Mouse (Mus musculus) stomach, embryonic 16.5 days (tissue): ENCODE data around the gene Kalrn. TPM values are rescaled to one million over a fixed set of nuclear protein-coding genes. Genes with fewer than 3 reads are reported as not detected.

ENCODE experiments used
- ATAC-seq: fragments of 200-750 bp; cut with Nextera tagmentation; 2 replicates; pipeline ENCODE4 v1.8.0; 2017; ENCODE audit warnings: moderate number of reproducible peaks, moderate TSS enrichment; ENCODE audit not compliant: insufficient read depth, low FRiP score
- H3K27ac ChIP-seq: fragments of 300-500 bp; sonication (generic); 2 replicates; pipeline ENCODE4 v1.5.1; 2014; ENCODE audit warnings: low read length
- H3K27me3 ChIP-seq: fragments of 300-500 bp; sonication (generic); 2 replicates; pipeline ENCODE4 v1.6.1; 2014; ENCODE audit warnings: low read length, control low read depth, mixed read lengths; ENCODE audit not compliant: control insufficient read depth, insufficient read depth
- H3K36me3 ChIP-seq: fragments of 300-500 bp; sonication (generic); 2 replicates; pipeline ENCODE4 v1.6.1; 2014; ENCODE audit warnings: low read length; ENCODE audit not compliant: control insufficient read depth, insufficient read depth
- H3K4me1 ChIP-seq: fragments of 300-500 bp; sonication (generic); 2 replicates; pipeline ENCODE4 v1.6.1; 2014; ENCODE audit warnings: low read length, control low read depth, mixed read lengths; ENCODE audit not compliant: control insufficient read depth, insufficient read depth
- H3K4me2 ChIP-seq: fragments of 300-500 bp; sonication (generic); 2 replicates; pipeline ENCODE4 v1.6.1; 2014; ENCODE audit warnings: low read depth, low read length, mixed read lengths
- H3K4me3 ChIP-seq: fragments of 300-500 bp; sonication (generic); replicated peaks from 2 replicates; pipeline ENCODE4 v1.5.1; 2014; ENCODE audit warnings: mild to moderate bottlenecking, low read length
- H3K9ac ChIP-seq: fragments of 300-500 bp; sonication (generic); 2 replicates; pipeline ENCODE4 v1.6.1; 2014; ENCODE audit warnings: low read length
- H3K9me3 ChIP-seq: fragments of 300-500 bp; sonication (generic); replicated peaks from 2 replicates; pipeline ENCODE4 v1.6.1; 2016; ENCODE audit warnings: low read length, control low read depth; ENCODE audit not compliant: control insufficient read depth
- WGBS: fragments of 180-500 bp; shearing (Covaris S2); extraction: QIAGEN DNeasy Blood & Tissue Kit; methylation state at CpG from one replicate; pipeline ENCODE4 v1.1.7; 2014; 5-methylcytosine and 5-hydroxymethylcytosine counted together
- polyA plus RNA-seq: library from polyadenylated mRNA; unstranded; fragments of >200 nt; fragmentation: Nextera tagmentation; extraction: Ambion mirVana; gene quantifications from 2 replicates; pipeline ENCODE4 v1.2.1, GENCODE M21; 2015

Gene Kalrn
- polyA plus RNA-seq, 1 experiment from 2014 or later = 22.7 TPM

DNA sequence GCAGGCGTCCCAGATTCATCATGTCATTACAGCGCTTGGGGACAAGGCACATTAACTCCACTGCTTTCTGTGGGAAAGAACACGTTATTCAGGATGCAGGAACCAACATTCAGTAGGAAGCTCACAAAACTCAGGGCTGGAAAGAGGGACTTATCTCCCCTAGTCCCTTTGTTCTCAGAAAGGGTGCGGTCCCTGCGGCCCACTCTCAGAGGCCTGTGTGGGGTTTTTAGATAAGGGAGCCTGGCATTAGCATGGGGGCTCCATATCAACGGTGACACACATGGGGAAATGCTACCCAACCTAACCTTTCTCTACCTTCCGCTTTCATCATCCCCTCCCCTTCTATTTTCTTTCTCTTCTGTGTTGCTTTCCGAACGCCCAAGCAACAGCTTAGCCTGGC lies 541.8 kb downstream of the Kalrn start:
- H3K9ac ChIP-seq = no peak overlapping the region
- peak; percentile 45; the same call in 1 of the 2 replicates for ATAC-seq
- H3K36me3 ChIP-seq = peaks cover 4% of the 10 kb centered on the region; the same call in 1 of the 2 replicates
- no peak overlapping the region for H3K4me3 ChIP-seq
- 73% methylated on average over 9 of the region's 9 CpGs for WGBS
- peaks cover 8% of the 10 kb centered on the region; the same call in 1 of the 2 replicates for H3K4me1 ChIP-seq
- peak overlapping the region; percentile 40; the same call in 1 of the 2 replicates for H3K27ac ChIP-seq
- H3K27me3 ChIP-seq = no peaks in the 10 kb centered on the region
- H3K4me2 ChIP-seq = no peak overlapping the region
- no peaks in the 10 kb centered on the region for H3K9me3 ChIP-seq

DNA sequence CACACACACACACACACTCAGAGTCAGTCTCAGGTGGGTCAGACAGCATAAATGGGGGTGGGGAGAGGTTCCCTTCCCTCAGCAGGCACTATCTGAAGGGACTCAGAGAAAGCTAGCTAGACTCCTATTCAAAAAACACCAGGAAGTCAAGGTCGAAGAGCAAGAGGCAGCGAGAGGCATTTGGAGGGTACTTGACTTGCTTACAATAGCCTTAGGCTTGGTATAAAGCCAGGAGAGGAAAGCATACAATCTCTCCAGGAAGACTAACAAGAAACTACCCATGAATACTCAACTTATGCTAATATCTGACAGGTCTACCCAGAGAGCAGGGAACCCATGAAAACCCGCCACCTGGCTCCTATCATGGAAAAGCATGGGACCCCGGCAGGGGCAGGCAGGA lies 543.0 kb downstream of the Kalrn start:
- WGBS = 56% methylated on average over 4 of the region's 4 CpGs
- no peak overlapping the region for H3K4me2 ChIP-seq
- no peak overlapping the region for H3K4me3 ChIP-seq
- H3K9me3 ChIP-seq = no peaks in the 10 kb centered on the region
- H3K9ac ChIP-seq = no peak overlapping the region
- peaks cover 8% of the 10 kb centered on the region; the same call in 1 of the 2 replicates for H3K4me1 ChIP-seq
- no peaks in the 10 kb centered on the region for H3K27me3 ChIP-seq
- no peak for ATAC-seq
- H3K27ac ChIP-seq = no peak overlapping the region
- H3K36me3 ChIP-seq = peaks cover 4% of the 10 kb centered on the region; the same call in 1 of the 2 replicates

DNA sequence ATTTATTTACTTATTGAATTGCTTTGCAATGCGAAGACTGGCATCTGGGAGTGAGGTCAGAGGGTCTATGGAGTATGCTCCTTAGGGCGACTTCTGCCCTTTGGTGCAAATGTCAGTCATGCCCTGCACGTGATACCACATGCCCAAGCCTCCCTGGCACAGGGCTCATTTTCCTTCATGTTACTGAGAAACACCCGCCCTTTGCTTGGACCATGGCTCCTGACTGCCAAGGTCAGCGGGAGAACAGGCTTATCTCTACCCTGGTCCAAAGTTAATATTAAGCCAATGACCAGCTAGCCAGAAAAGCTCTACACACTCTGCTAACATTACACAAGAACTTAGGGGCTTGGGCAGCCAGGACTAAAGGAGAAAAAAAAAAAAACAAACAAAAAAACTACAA lies 543.5 kb downstream of the Kalrn start:
- ATAC-seq = peak; percentile 61; the same call in 1 of the 2 replicates

DNA sequence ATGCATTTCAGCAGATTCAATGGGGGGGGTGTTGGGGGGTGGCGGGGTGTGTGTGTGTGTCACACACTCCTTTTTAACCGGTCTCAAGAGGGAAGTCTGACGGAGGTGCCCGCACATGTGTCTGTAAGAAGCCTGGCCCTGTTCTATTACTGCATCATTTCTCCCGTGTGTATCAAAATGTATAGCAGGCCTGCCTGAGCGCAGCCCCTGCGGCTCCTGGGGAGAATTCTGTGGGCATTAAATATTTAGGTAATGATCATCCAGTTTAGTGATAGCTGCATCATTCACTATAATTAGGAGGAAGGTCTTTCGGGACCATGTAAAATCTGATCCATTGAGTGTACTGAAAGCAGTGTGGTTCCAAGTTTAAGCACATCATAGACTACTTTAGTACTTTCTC lies 556.1 kb downstream of the Kalrn start:
- Histone ChIP-seq H3K27ac (no peak overlapping the region), H3K9me3 (no peaks in the 10 kb centered on the region; the same call in 1 of the 2 replicates)
- ATAC-seq = no peak

More for the DNA sequence above, 543.5 kb downstream of the Kalrn start:
- Histone ChIP-seq H3K4me1 (peaks cover 8% of the 10 kb centered on the region; the same call in 1 of the 2 replicates), H3K9me3 (no peaks in the 10 kb centered on the region), H3K4me2 (no peak overlapping the region), H3K36me3 (peaks cover 4% of the 10 kb centered on the region; the same call in 1 of the 2 replicates), H3K27me3 (no peaks in the 10 kb centered on the region), H3K4me3 (no peak overlapping the region), H3K9ac (no peak overlapping the region), H3K27ac (no peak overlapping the region)
- WGBS = 61% methylated on average over 5 of the region's 5 CpGs

DNA sequence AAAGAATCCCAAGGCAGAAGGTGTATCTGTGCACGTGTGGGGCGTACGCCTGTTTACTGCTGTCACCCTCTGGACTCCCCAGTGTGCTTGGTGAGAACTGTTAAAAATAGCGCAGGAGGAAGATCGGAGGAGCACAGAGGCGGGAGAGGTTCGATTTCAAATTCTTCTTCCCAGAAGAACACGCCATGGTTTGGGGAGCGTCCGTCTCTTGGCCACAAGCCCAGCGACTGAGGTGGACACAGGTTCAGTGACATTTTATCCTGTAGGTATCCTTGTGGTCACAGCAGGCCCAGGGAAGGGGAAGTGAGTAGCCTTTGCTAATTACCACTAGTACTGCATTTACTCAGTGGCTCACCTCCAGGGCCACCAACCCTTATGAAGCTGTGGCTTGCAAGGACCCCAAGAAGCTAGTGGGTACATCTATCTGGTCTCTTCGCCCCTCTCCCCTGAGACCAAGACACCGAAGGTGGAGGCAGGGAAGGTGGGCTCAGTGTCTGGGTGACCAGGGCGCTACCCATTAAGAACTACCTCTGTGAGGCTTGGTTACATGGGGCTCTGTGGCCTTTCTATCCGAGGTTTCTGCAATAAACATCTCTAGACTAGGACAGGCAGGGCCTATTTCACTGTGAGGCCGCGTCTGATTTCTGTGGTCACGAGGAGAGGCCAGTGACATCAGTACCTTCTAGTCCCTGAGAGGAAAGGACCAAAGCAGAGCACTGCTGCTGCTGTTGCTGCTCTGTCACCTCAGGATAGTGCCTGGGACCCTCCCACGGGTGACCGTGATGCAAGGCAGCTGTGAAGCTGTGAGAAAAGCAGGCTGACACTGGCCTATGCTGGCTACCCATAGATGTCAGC lies 561.1 kb downstream of the Kalrn start:
- 86% methylated on average over 20 of the region's 20 CpGs for WGBS
- Histone ChIP-seq H3K4me2 (no peak overlapping the region), H3K36me3 (peaks cover 11% of the 10 kb centered on the region), H3K27ac (no peak overlapping the region), H3K4me1 (no peaks in the 10 kb centered on the region), H3K9ac (no peak overlapping the region), H3K9me3 (0 out of 2 replicates have a peak, but pooled peaks cover 2% of the 10 kb centered on the region), H3K27me3 (no peaks in the 10 kb centered on the region), H3K4me3 (no peak overlapping the region)
- no peak for ATAC-seq

More for the DNA sequence above, 556.1 kb downstream of the Kalrn start:
- H3K4me1 ChIP-seq = no peaks in the 10 kb centered on the region
- WGBS = 91% methylated on average over 8 of the region's 8 CpGs
- H3K4me3 ChIP-seq = no peak overlapping the region
- no peak overlapping the region for H3K9ac ChIP-seq
- no peaks in the 10 kb centered on the region for H3K27me3 ChIP-seq
- no peak overlapping the region for H3K4me2 ChIP-seq
- H3K36me3 ChIP-seq = peaks cover 19% of the 10 kb centered on the region; the same call in 1 of the 2 replicates

DNA sequence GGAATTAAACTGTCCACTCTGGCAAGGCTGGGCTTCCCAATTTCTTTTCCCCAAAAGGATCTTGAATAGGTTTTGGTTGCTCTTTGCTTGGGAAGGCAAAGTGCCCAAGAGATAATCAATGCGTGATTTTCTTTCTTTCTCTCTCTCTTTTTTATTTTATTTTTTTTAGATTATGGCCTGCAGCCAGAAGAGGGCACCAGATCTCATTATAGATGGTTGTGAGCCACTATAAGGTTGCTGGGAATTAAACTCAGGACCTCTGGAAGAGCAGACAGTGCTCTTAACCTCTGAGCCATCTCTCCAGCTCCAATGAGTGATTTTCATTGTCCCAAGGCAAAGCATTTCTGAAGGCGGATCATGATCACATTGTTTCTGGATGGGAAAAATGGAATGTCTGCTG lies 563.8 kb downstream of the Kalrn start:
- Histone ChIP-seq H3K9me3 (0 out of 2 replicates have a peak, but pooled peaks cover 2% of the 10 kb centered on the region), H3K36me3 (peaks cover 5% of the 10 kb centered on the region), H3K27ac (no peak overlapping the region), H3K4me3 (no peak overlapping the region), H3K27me3 (no peaks in the 10 kb centered on the region), H3K4me2 (no peak overlapping the region), H3K4me1 (peaks cover 3% of the 10 kb centered on the region; the same call in 1 of the 2 replicates), H3K9ac (no peak overlapping the region)
- no peak for ATAC-seq
- 96% methylated on average over 2 of the region's 2 CpGs for WGBS

DNA sequence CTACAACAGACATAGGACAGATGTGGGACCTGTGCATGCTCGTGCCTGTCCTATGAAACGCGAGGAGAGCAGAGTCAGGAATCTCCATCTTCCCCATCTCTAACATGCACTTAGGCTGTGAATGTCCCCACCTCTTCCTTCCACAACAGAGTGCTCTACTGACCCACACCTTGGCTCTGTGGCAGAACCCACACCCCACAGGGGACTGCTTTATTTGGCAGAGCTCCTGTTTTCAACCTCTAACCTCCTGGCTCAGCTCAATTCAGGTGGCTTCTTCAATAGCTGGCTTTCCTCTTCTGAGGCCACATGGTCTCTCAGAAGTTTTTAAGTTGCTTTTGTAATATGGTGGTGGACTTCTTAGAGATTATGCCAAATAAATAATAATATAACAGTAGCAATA lies 567.3 kb downstream of the Kalrn start:
- no peak for ATAC-seq
- no peak overlapping the region for H3K9ac ChIP-seq
- H3K36me3 ChIP-seq = no peaks in the 10 kb centered on the region; the same call in 1 of the 2 replicates
- no peak overlapping the region for H3K4me3 ChIP-seq
- WGBS = 91% methylated on average over 3 of the region's 3 CpGs
- no peak overlapping the region for H3K4me2 ChIP-seq
- H3K27me3 ChIP-seq = no peaks in the 10 kb centered on the region
- H3K27ac ChIP-seq = no peak overlapping the region
- 0 out of 2 replicates have a peak, but pooled peaks cover 2% of the 10 kb centered on the region for H3K9me3 ChIP-seq
- H3K4me1 ChIP-seq = peaks cover 11% of the 10 kb centered on the region

DNA sequence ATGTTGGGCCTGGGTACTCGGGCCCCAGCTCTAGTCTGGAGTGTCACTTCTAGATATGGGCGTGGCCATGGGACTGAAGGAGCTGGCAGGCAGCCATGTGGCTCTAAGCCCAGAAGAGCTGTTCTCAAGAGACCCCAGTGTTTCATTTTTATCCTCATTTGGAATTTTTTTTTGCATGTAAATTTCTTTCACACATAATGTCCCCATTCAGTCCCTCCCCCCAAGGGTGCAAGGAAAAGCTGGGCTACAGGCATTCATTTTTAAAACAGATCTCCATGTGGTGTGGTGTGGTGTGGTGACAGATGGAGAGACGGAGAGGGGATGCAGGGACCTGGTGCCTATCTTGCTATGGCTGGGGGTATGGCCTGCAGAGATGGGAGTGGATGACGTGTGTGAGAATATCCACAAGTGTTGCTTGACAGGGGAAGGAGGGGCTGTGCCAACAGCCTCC lies 569.2 kb downstream of the Kalrn start:
- no peaks in the 10 kb centered on the region for H3K27me3 ChIP-seq
- peak overlapping the region; percentile 4; the same call in 1 of the 2 replicates for H3K27ac ChIP-seq
- H3K9me3 ChIP-seq = no peaks in the 10 kb centered on the region
- ATAC-seq = peak; percentile 75
- no peaks in the 10 kb centered on the region for H3K36me3 ChIP-seq
- H3K4me3 ChIP-seq = no peak overlapping the region
- no peak overlapping the region; the same call in 1 of the 2 replicates for H3K4me2 ChIP-seq
- peaks cover 11% of the 10 kb centered on the region for H3K4me1 ChIP-seq
- no peak overlapping the region for H3K9ac ChIP-seq
- 14% methylated on average over 4 of the region's 4 CpGs for WGBS

DNA sequence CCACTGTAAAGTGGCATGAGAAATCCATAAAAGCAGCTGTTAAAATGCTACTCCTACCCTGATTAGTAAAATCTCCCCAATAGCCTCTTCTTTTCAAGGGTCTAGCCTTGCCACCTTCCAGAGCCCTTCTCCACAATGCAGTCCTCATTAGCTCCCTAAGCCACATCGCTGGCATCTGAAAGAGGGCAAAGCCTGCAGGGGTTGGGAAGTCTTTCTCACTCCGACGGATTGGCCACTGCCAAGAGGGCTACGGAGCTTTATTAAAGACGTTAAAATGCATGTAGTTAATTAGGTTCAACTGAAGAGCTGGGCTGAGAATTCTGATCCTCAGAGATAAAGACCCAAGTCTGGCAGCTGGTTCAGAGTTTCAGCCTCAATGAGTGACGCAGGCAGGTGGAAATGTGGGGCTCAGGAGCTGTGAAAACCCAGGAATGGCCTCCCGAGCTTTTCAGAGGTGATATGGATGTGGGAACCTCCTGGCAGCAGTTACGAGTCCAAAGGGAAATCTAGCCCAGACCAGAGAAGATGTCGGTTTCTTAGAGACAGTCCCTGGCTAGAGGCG lies 569.7 kb downstream of the Kalrn start:
- no peaks in the 10 kb centered on the region for H3K36me3 ChIP-seq
- 0 out of 2 replicates have a peak overlapping the region, but pooled peaks have one; percentile 4 for H3K27ac ChIP-seq
- H3K4me3 ChIP-seq = no peak overlapping the region
- no peak overlapping the region for H3K9ac ChIP-seq
- no peaks in the 10 kb centered on the region for H3K27me3 ChIP-seq
- H3K4me1 ChIP-seq = peaks cover 11% of the 10 kb centered on the region
- H3K9me3 ChIP-seq = no peaks in the 10 kb centered on the region
- ATAC-seq = no peak
- H3K4me2 ChIP-seq = no peak overlapping the region
- 54% methylated on average over 10 of the region's 10 CpGs for WGBS
